Mouse (Mus musculus): ENCODE data around the gene Ksr2.

DNA sequence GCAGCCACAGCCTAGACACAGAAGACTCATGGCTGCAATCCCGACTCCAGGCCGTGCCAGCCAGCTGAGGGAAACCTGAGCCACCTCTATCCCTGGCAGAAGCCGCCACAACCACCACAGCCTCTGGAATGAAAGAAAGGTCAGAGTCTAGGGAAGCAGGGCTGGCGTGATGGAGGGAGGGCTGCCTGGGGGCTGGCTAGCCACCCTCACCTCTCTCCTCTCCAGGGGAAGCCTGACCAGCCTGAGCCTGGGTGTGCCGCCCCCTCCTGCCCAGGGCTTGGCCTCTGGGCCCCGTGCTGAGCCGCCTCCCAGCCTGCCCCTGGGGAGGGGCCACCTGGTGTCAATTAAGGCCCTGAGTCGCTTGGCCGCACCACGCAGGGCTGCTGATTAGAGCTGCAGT is 366.9 kb downstream of the Ksr2 start, which contains the start of gene Nos1:
- no peak for TF ChIP-seq CTCF (IDR thresholded peaks at IDR 0.05; ENCODE audit: extremely low read depth, insufficient read length, insufficient replicate concordance, low read depth, low read length)
- no peak for TF ChIP-seq POLR2A (IDR thresholded peaks at IDR 0.05; ENCODE audit: low read depth, low read length)

Measured in small intestine, adult 2 months (tissue).